Mouse (Mus musculus): ENCODE measurements around the gene P4htm. TPM values are rescaled to one million over a fixed set of nuclear protein-coding genes. Genes with fewer than 3 reads are reported as not detected.

The P4htm gene
- polyA plus RNA-seq, 1 experiment: 5.9 TPM

DNA sequence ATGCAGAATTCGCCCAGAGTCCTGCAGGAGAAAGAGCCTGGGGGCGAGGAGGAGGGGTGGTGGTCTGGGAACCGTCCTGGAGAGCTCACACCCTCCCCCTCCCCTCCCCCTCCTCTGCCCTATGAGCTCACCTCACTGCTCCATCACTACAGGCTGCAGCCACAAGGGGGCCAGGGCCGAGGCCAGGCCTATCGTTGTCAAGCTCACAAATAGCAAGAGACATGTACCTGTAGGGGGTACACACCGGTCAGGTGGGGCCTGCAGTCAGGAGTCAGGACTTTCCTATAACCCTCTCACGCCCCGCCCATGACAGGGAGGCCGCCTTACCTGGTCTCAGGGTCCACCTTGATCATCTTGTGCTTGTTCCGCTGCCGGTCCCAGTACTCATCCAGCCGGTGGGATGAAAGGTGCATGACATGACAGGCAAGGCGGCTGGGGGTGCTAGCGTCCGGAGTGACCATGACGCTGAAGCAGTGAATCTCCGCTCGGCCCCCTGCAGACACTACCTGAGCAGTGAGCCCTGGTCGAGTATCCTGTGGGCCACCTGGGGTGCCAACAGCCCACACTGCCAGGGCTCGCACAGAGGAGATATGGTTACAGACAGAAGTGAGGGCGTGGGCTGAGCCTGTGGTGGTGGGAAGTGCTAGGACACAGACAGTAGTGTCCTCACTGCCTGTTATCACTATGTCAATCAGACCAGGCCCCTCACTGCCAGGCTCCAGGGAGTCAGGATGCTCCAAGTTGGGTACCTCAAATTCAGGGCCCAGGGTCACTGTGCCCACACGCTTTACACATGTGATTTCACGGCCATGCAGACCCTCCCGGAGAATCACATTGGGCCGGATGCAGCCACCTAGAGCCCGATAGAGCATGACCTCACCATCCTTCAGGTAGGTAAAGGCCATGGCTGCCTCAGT, 23.4 kb downstream of the P4htm start:
- H3K36me3 ChIP-seq (ENCODE audit: control insufficient read depth, insufficient read depth, low read length): peaks cover 15% of the 10 kb centered on the region
- no peaks in the 10 kb centered on the region for H3K27me3 ChIP-seq (ENCODE audit: control insufficient read depth, insufficient read depth, low read length)
- peaks cover 3% of the 10 kb centered on the region; the same call in 1 of the 2 replicates for H3K4me1 ChIP-seq (ENCODE audit: control insufficient read depth, insufficient read depth, insufficient read length)
- peak in 1 of 2 experiments; percentile 56 for DNase-seq (ENCODE audit: low read depth in 1 of 2, low spot score in 2 of 2)
- no peak overlapping the region for H3K4me3 ChIP-seq (ENCODE audit: extremely low read depth, insufficient read depth, insufficient read length)
- no peak overlapping the region for H3K27ac ChIP-seq (ENCODE audit: insufficient read depth, low read length)
- TF ChIP-seq CTCF (IDR thresholded peaks at IDR 0.05; ENCODE audit: extremely low read depth, insufficient read depth, insufficient read length, insufficient replicate concordance): peak; percentile 56; the same call in 1 of the 2 replicates
- no peak for TF ChIP-seq POLR2A (IDR thresholded peaks at IDR 0.05; ENCODE audit: low read depth, low read length)
- WGBS: 79% methylated on average over 26 of the region's 26 CpGs

DNA sequence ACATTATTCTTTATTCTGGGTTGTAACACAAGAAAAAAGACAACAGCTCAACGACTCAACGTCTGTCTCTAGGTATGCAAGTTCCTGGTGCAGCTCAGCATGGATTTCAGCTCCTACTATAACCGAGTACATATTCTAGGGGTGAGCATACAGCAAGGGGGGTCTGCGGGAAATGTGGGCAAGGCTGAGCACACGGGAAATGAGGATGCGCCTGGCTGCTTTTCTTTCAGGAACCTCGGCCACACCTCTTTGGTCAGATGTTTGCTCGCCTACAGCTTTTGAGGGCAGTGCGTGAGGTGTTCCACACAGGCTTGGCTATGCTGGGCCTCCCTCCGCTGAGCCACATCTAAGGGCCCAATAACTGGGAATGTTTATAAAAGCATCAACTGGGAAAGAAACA, 25.1 kb downstream of the P4htm start:
- H3K36me3 ChIP-seq (ENCODE audit: control insufficient read depth, insufficient read depth, low read length): peaks cover 15% of the 10 kb centered on the region
- WGBS: 86% methylated on average over 10 of the region's 10 CpGs
- peaks cover 9% of the 10 kb centered on the region; the same call in 1 of the 2 replicates for H3K4me1 ChIP-seq (ENCODE audit: control insufficient read depth, insufficient read depth, insufficient read length)
- H3K27ac ChIP-seq (ENCODE audit: insufficient read depth, low read length): no peak overlapping the region
- DNase-seq (ENCODE audit: low read depth in 1 of 2, low spot score in 2 of 2): no peak
- TF ChIP-seq CTCF (IDR thresholded peaks at IDR 0.05; ENCODE audit: extremely low read depth, insufficient read depth, insufficient read length, insufficient replicate concordance) (no peak), POLR2A (IDR thresholded peaks at IDR 0.05; ENCODE audit: low read depth, low read length) (no peak)
- no peaks in the 10 kb centered on the region for H3K27me3 ChIP-seq (ENCODE audit: control insufficient read depth, insufficient read depth, low read length)
- no peak overlapping the region for H3K4me3 ChIP-seq (ENCODE audit: extremely low read depth, insufficient read depth, insufficient read length)

DNA sequence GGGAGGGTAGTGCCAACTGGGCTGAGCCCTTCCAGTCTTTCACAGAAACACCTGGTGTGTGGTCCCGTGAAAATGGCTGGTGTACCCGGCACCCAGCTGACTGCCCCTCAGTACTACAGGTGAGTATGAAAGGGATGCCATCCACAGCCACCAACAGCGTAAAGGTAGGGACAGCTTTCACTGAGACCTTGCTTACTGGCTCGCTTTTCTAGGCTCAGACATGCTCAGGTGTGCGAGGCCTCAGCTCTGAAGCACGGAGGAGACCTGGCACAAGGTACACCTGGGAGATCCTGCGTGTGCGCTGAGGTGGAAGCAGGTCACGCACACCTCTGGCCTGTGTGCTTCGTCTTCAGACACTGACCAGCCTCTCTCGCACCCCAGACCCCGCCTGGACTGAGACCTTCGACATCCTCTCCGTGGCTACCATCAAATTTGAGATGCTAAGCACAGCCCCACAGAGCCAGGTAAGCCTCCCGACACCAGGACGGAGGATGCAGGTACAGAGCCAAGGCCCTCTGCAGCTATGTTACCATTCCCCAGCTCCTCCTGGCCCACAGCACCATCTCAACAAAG, 26.0 kb downstream of the P4htm start:
- Histone ChIP-seq H3K36me3 (ENCODE audit: control insufficient read depth, insufficient read depth, low read length) (peaks cover 15% of the 10 kb centered on the region), H3K4me1 (ENCODE audit: control insufficient read depth, insufficient read depth, insufficient read length) (peaks cover 9% of the 10 kb centered on the region; the same call in 1 of the 2 replicates), H3K27ac (ENCODE audit: insufficient read depth, low read length) (no peak overlapping the region), H3K27me3 (ENCODE audit: control insufficient read depth, insufficient read depth, low read length) (no peaks in the 10 kb centered on the region), H3K4me3 (ENCODE audit: extremely low read depth, insufficient read depth, insufficient read length) (no peak overlapping the region)
- TF ChIP-seq POLR2A (IDR thresholded peaks at IDR 0.05; ENCODE audit: low read depth, low read length) (no peak), CTCF (IDR thresholded peaks at IDR 0.05; ENCODE audit: extremely low read depth, insufficient read depth, insufficient read length, insufficient replicate concordance) (no peak)
- no peak for DNase-seq (ENCODE audit: low read depth in 1 of 2, low spot score in 2 of 2)
- WGBS: 96% methylated on average over 16 of the region's 16 CpGs

DNA sequence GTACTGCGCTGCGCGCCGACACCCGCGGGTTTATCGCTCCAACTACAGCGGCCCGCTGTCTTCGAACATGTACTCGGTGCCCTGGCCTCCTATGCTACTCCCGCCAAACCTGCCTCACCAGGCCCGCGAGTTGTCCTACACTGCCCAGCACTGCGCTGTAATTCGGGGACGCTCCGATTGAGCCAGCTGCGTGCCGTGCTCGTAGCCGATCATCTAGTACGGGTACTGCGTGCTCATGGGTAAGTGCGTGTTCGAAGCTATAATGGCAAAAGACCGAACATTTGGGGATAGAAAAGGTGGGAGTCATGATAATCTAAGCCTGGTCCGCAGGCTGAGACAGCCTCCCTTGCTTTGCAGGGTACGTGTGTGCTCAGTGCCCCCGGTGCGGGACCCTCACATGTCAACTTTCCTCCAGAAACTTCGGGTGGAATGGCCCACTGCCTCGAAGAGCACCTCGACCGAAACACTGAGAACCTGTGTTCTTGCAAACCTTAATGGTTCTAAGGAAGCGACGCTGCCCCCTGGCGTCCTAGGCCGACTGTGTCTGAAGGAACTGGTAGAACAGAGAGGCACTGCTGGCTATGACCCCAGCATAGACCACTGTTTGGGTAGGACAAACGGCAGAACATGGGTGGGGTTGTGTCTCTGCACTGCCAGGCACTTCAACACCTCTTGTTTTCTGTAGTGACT, 27.1 kb downstream of the P4htm start:
- H3K36me3 ChIP-seq (ENCODE audit: control insufficient read depth, insufficient read depth, low read length): peaks cover 11% of the 10 kb centered on the region; the same call in 1 of the 2 replicates
- peak overlapping the region; percentile 71 for H3K4me3 ChIP-seq (ENCODE audit: extremely low read depth, insufficient read depth, insufficient read length)
- TF ChIP-seq CTCF (IDR thresholded peaks at IDR 0.05; ENCODE audit: extremely low read depth, insufficient read depth, insufficient read length, insufficient replicate concordance) (peak; percentile 76; the same call in 1 of the 2 replicates), POLR2A (IDR thresholded peaks at IDR 0.05; ENCODE audit: low read depth, low read length) (no peak)
- H3K4me1 ChIP-seq (ENCODE audit: control insufficient read depth, insufficient read depth, insufficient read length): peaks cover 15% of the 10 kb centered on the region
- H3K27ac ChIP-seq (ENCODE audit: insufficient read depth, low read length): peak overlapping the region; percentile 48
- WGBS: 1% methylated on average over 40 of the region's 40 CpGs
- DNase-seq (ENCODE audit: low read depth in 1 of 2, low spot score in 2 of 2): peak; percentile 64 to 86
- no peaks in the 10 kb centered on the region for H3K27me3 ChIP-seq (ENCODE audit: control insufficient read depth, insufficient read depth, low read length)

DNA sequence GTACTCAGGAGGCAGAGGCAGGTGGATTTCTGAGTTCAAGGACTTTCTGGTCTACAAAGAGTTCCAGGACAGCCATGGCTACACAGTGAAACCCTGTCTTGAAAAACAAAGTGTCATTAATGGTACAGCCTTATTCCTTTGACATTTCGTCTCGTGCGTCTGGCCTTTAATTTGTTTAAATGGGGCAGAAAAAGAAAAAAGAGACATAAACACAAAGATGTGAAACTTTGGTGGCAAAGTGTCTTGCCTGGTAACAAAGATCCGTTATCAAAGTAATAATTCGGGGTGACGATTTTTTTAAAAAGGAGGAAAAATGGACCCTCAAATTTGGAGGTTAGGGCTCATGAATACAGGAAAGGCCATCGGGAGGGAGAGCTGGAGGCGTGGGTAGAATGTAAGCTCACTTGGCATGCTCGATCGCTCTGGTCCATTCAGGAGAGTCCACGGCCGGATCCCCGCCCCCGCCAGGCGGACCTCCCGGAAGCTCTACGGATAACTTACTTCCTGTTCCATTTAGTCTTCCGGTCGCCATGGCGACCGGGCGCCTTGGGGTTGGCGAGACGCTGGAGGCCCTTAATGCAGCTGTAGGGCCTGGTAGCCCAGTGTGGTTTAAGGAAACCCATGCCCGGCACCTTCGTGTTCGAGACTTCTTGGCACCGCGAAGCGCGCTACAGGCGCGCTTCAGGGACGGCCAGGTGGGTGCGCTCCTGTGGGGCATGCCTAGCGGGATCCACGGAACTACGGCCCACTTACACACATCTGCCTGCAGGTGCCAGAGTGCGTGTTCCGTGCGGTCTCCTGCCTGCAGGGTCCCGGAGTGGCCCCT, 27.9 kb downstream of the P4htm start, which contains the start of gene Dalrd3:
Gene Dalrd3, plus strand, starts transcription at position 506 of the 826 bp plus-strand sequence.
- H3K4me3 ChIP-seq (ENCODE audit: extremely low read depth, insufficient read depth, insufficient read length): peak within 1 kb of the TSS; percentile 71
- WGBS: 1% methylated on average over 42 of the region's 42 CpGs
- peaks cover 11% of the 10 kb centered on the region; the same call in 1 of the 2 replicates for H3K36me3 ChIP-seq (ENCODE audit: control insufficient read depth, insufficient read depth, low read length)
- DNase-seq (ENCODE audit: low read depth in 1 of 2, low spot score in 2 of 2): peak; percentile 79 to 87
- peak within 1 kb of the TSS; percentile 48 for H3K27ac ChIP-seq (ENCODE audit: insufficient read depth, low read length)
- H3K27me3 ChIP-seq (ENCODE audit: control insufficient read depth, insufficient read depth, low read length): no peaks in the 10 kb centered on the region
- no peak for TF ChIP-seq POLR2A (IDR thresholded peaks at IDR 0.05; ENCODE audit: low read depth, low read length)
- TF ChIP-seq CTCF (IDR thresholded peaks at IDR 0.05; ENCODE audit: extremely low read depth, insufficient read depth, insufficient read length, insufficient replicate concordance): 0 out of 2 replicates have a peak, but pooled peaks have one; percentile 0
- peaks cover 15% of the 10 kb centered on the region for H3K4me1 ChIP-seq (ENCODE audit: control insufficient read depth, insufficient read depth, insufficient read length)

DNA sequence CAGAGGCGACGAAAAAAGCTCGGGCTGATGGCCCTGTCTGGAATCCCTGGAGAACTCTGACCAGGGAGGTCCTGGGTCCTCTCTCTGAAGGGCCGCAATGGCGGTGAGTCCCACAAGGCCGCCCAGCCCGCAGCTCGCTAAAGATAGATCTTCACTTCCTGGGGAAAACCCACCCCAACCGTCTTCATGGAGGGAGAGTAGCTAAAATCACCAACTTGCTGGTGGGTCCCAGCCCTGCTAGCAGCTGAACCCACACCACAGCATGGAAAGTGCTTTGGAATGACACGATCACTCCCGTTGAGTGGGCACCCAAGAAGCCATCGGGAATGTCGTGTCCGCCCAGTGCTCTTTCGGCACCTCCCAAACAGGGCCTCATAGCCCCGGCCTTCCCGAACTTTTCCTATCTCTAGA, 29.0 kb downstream of the P4htm start:
- TF ChIP-seq POLR2A (IDR thresholded peaks at IDR 0.05; ENCODE audit: low read depth, low read length) (no peak), CTCF (IDR thresholded peaks at IDR 0.05; ENCODE audit: extremely low read depth, insufficient read depth, insufficient read length, insufficient replicate concordance) (no peak)
- Histone ChIP-seq H3K36me3 (ENCODE audit: control insufficient read depth, insufficient read depth, low read length) (peaks cover 19% of the 10 kb centered on the region), H3K4me3 (ENCODE audit: extremely low read depth, insufficient read depth, insufficient read length) (peak overlapping the region; percentile 88), H3K27ac (ENCODE audit: insufficient read depth, low read length) (peak overlapping the region; percentile 87), H3K27me3 (ENCODE audit: control insufficient read depth, insufficient read depth, low read length) (no peaks in the 10 kb centered on the region), H3K4me1 (ENCODE audit: control insufficient read depth, insufficient read depth, insufficient read length) (peaks cover 15% of the 10 kb centered on the region)
- WGBS: 33% methylated on average over 17 of the region's 17 CpGs
- no peak for DNase-seq (ENCODE audit: low read depth in 1 of 2, low spot score in 2 of 2)
